Mouse (Mus musculus): ENCODE measurements around the gene Gm20388. TPM values are rescaled to one million over a fixed set of nuclear protein-coding genes. Genes with fewer than 3 reads are reported as not detected.

The Gm20388 gene
- polyA plus RNA-seq, 1 experiment: 28.1 TPM

GRCm38 (mm10) chr8:119967435-119967834, 56.8 kb downstream of the Gm20388 start:
- no peak overlapping the region for H3K9ac ChIP-seq (ENCODE audit: low read depth, poor library complexity, severe bottlenecking)
- no peaks in the 10 kb centered on the region; the same call in 1 of the 2 replicates for H3K9me3 ChIP-seq (replicated peaks; ENCODE audit: control insufficient read depth, insufficient read depth, low read length, poor library complexity, severe bottlenecking)
- H3K27me3 ChIP-seq (ENCODE audit: control insufficient read depth, insufficient read depth, low read length, poor library complexity, severe bottlenecking): no peaks in the 10 kb centered on the region
- no peak overlapping the region for H3K4me3 ChIP-seq (ENCODE audit: low read depth, low read length)
- H3K36me3 ChIP-seq (ENCODE audit: control insufficient read depth, insufficient read depth, low read length, poor library complexity, severe bottlenecking): no peaks in the 10 kb centered on the region
- no peaks in the 10 kb centered on the region for H3K4me1 ChIP-seq (ENCODE audit: control insufficient read depth, insufficient read depth, low read length)
- TF ChIP-seq CTCF (IDR thresholded peaks at IDR 0.05; ENCODE audit: low read depth, low read length): peak; percentile 66
- no peak for TF ChIP-seq POLR2A (IDR thresholded peaks at IDR 0.05; ENCODE audit: insufficient read depth, low read length)
- H3K27ac ChIP-seq (ENCODE audit: insufficient read depth, low read length): no peak overlapping the region

- no peaks in the 10 kb centered on the region for H3K4me1 ChIP-seq (ENCODE audit: control insufficient read depth, insufficient read depth, low read length)
- no peaks in the 10 kb centered on the region; the same call in 1 of the 2 replicates for H3K9me3 ChIP-seq (replicated peaks; ENCODE audit: control insufficient read depth, insufficient read depth, low read length, poor library complexity, severe bottlenecking)
- TF ChIP-seq POLR2A (IDR thresholded peaks at IDR 0.05; ENCODE audit: insufficient read depth, low read length) (no peak), EP300 (IDR thresholded peaks at IDR 0.05; ENCODE audit: insufficient read depth, low read depth, low read length) (no peak), CTCF (IDR thresholded peaks at IDR 0.05; ENCODE audit: low read depth, low read length) (no peak)
- H3K36me3 ChIP-seq (ENCODE audit: control insufficient read depth, insufficient read depth, low read length, poor library complexity, severe bottlenecking): no peaks in the 10 kb centered on the region
- H3K27ac ChIP-seq (ENCODE audit: insufficient read depth, low read length): no peak overlapping the region
- H3K4me3 ChIP-seq (ENCODE audit: low read depth, low read length): no peak overlapping the region
- H3K27me3 ChIP-seq (ENCODE audit: control insufficient read depth, insufficient read depth, low read length, poor library complexity, severe bottlenecking): no peaks in the 10 kb centered on the region
- no peak overlapping the region for H3K9ac ChIP-seq (ENCODE audit: low read depth, poor library complexity, severe bottlenecking)
These were observed 59.5 kb downstream of the Gm20388 start for GRCm38 (mm10) chr8:119970169-119970568.

- Histone ChIP-seq H3K4me1 (ENCODE audit: control insufficient read depth, insufficient read depth, low read length) (no peaks in the 10 kb centered on the region), H3K9ac (ENCODE audit: low read depth, poor library complexity, severe bottlenecking) (no peak overlapping the region), H3K27me3 (ENCODE audit: control insufficient read depth, insufficient read depth, low read length, poor library complexity, severe bottlenecking) (no peaks in the 10 kb centered on the region), H3K9me3 (replicated peaks; ENCODE audit: control insufficient read depth, insufficient read depth, low read length, poor library complexity, severe bottlenecking) (no peaks in the 10 kb centered on the region; the same call in 1 of the 2 replicates), H3K36me3 (ENCODE audit: control insufficient read depth, insufficient read depth, low read length, poor library complexity, severe bottlenecking) (no peaks in the 10 kb centered on the region), H3K27ac (ENCODE audit: insufficient read depth, low read length) (no peak overlapping the region), H3K4me3 (ENCODE audit: low read depth, low read length) (no peak overlapping the region)
- no peak for TF ChIP-seq CTCF (IDR thresholded peaks at IDR 0.05; ENCODE audit: low read depth, low read length)
- TF ChIP-seq EP300 (IDR thresholded peaks at IDR 0.05; ENCODE audit: insufficient read depth, low read depth, low read length): no peak
- TF ChIP-seq POLR2A (IDR thresholded peaks at IDR 0.05; ENCODE audit: insufficient read depth, low read length): no peak
These were observed 61.9 kb downstream of the Gm20388 start for GRCm38 (mm10) chr8:119972558-119972957.

GRCm38 (mm10) chr8:119978770-119979381, 68.2 kb downstream of the Gm20388 start:
- no peak overlapping the region for H3K9ac ChIP-seq (ENCODE audit: low read depth, poor library complexity, severe bottlenecking)
- no peak overlapping the region for H3K27ac ChIP-seq (ENCODE audit: insufficient read depth, low read length)
- H3K27me3 ChIP-seq (ENCODE audit: control insufficient read depth, insufficient read depth, low read length, poor library complexity, severe bottlenecking): no peaks in the 10 kb centered on the region
- H3K4me1 ChIP-seq (ENCODE audit: control insufficient read depth, insufficient read depth, low read length): no peaks in the 10 kb centered on the region
- no peak for TF ChIP-seq CTCF (IDR thresholded peaks at IDR 0.05; ENCODE audit: low read depth, low read length)
- TF ChIP-seq POLR2A (IDR thresholded peaks at IDR 0.05; ENCODE audit: insufficient read depth, low read length): no peak
- TF ChIP-seq EP300 (IDR thresholded peaks at IDR 0.05; ENCODE audit: insufficient read depth, low read depth, low read length): no peak
- H3K36me3 ChIP-seq (ENCODE audit: control insufficient read depth, insufficient read depth, low read length, poor library complexity, severe bottlenecking): no peaks in the 10 kb centered on the region
- H3K4me3 ChIP-seq (ENCODE audit: low read depth, low read length): no peak overlapping the region
- no peaks in the 10 kb centered on the region for H3K9me3 ChIP-seq (replicated peaks; ENCODE audit: control insufficient read depth, insufficient read depth, low read length, poor library complexity, severe bottlenecking)

GRCm38 (mm10) chr8:119981253-119981652, 70.6 kb downstream of the Gm20388 start:
- TF ChIP-seq EP300 (IDR thresholded peaks at IDR 0.05; ENCODE audit: insufficient read depth, low read depth, low read length) (no peak), POLR2A (IDR thresholded peaks at IDR 0.05; ENCODE audit: insufficient read depth, low read length) (no peak), CTCF (IDR thresholded peaks at IDR 0.05; ENCODE audit: low read depth, low read length) (no peak)
- Histone ChIP-seq H3K4me1 (ENCODE audit: control insufficient read depth, insufficient read depth, low read length) (no peaks in the 10 kb centered on the region), H3K9ac (ENCODE audit: low read depth, poor library complexity, severe bottlenecking) (no peak overlapping the region), H3K27me3 (ENCODE audit: control insufficient read depth, insufficient read depth, low read length, poor library complexity, severe bottlenecking) (no peaks in the 10 kb centered on the region), H3K9me3 (replicated peaks; ENCODE audit: control insufficient read depth, insufficient read depth, low read length, poor library complexity, severe bottlenecking) (no peaks in the 10 kb centered on the region), H3K36me3 (ENCODE audit: control insufficient read depth, insufficient read depth, low read length, poor library complexity, severe bottlenecking) (no peaks in the 10 kb centered on the region), H3K27ac (ENCODE audit: insufficient read depth, low read length) (no peak overlapping the region), H3K4me3 (ENCODE audit: low read depth, low read length) (no peak overlapping the region)

GRCm38 (mm10) chr8:119984085-119984484, 73.4 kb downstream of the Gm20388 start:
- no peaks in the 10 kb centered on the region for H3K36me3 ChIP-seq (ENCODE audit: control insufficient read depth, insufficient read depth, low read length, poor library complexity, severe bottlenecking)
- TF ChIP-seq POLR2A (IDR thresholded peaks at IDR 0.05; ENCODE audit: insufficient read depth, low read length) (no peak), CTCF (IDR thresholded peaks at IDR 0.05; ENCODE audit: low read depth, low read length) (peak; percentile 56)
- no peak overlapping the region for H3K4me3 ChIP-seq (ENCODE audit: low read depth, low read length)
- H3K27ac ChIP-seq (ENCODE audit: insufficient read depth, low read length): no peak overlapping the region
- H3K9me3 ChIP-seq (replicated peaks; ENCODE audit: control insufficient read depth, insufficient read depth, low read length, poor library complexity, severe bottlenecking): no peaks in the 10 kb centered on the region
- no peak overlapping the region for H3K9ac ChIP-seq (ENCODE audit: low read depth, poor library complexity, severe bottlenecking)
- H3K27me3 ChIP-seq (ENCODE audit: control insufficient read depth, insufficient read depth, low read length, poor library complexity, severe bottlenecking): no peaks in the 10 kb centered on the region
- no peaks in the 10 kb centered on the region for H3K4me1 ChIP-seq (ENCODE audit: control insufficient read depth, insufficient read depth, low read length)

Measured in ES-Bruce4 (cell line).